Mouse (Mus musculus) kidney, postnatal 10 days (tissue): ENCODE measurements around the gene Slc3a1.

Experiments used
- DNase-seq: peaks from one replicate; pipeline ENCODE4 v3.0.0; 2021; ENCODE audit warnings: mixed read lengths

Slc3a1 gene

DNA sequence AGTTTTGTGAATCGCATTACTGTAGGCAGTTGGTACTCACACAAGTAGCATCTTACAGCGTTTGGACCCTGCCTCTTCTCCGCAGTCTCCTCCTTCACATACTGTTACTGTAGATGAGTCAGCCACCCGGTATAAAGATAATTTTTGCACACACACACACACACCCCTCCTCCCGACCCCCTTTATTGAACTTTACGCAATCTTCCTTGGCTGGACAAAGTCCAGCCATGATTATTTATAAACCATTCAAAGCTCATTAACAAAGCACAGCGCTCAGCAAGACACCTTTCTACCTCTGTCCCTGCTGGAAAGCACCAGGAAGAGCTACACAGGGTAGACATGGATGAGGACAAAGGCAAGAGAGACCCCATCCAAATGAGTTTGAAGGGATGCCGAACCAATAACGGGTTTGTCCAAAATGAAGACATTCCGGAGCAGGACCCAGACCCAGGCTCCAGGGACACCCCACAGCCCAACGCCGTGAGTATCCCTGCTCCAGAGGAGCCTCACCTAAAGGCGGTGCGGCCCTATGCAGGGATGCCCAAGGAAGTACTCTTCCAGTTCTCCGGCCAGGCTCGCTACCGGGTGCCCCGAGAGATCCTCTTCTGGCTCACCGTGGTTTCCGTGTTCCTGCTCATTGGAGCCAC, at the start of gene Slc3a1:
Gene Slc3a1, plus strand, starts transcription at position 284 of the 647 bp plus-strand sequence.
- DNase-seq = peak; percentile 32

DNA sequence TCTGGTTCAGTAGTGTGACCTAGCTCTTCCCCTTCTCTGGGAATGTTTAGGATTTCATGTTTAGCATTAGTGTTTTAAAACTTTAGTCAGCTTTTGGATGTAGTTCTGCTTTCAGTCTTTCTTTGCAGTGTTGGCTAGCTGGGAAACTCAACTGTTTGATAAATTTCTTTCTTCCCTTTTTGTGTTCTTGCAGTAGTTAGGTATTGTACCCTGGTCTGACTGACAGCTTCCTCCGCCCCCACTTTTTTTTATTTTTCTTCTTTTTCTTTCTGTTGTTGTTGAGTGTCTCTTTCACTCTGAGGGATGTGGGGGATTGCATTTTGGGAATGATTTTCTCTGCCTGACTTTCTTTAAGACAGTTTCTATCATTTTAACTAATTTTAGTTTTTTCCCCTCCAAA, 46.5 kb upstream of the Slc3a1 start:
- no peak for DNase-seq

DNA sequence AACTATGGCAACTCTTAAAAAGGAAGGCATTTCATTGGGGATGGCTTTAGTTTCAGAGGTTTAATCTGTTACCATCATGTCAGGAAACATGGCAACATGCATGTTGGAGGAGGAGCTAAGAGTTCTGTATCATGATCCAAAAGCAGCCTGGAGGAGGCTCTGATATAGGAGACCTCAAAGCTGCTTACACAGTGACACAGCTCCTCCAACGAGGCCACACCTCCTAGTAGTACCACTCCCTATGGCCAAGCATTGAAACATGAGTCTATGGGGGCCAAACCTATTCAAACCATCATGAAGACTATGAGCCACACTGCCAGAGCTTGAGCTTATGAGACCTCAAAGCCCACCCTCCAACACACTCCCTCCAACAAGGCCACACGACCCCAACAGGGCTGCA, 45.4 kb upstream of the Slc3a1 start:
- DNase-seq = no peak

- DNase-seq = no peak
Measured at GRCm38 (mm10) chr17:84986368-84986767, 41.8 kb upstream of the Slc3a1 start.

DNA sequence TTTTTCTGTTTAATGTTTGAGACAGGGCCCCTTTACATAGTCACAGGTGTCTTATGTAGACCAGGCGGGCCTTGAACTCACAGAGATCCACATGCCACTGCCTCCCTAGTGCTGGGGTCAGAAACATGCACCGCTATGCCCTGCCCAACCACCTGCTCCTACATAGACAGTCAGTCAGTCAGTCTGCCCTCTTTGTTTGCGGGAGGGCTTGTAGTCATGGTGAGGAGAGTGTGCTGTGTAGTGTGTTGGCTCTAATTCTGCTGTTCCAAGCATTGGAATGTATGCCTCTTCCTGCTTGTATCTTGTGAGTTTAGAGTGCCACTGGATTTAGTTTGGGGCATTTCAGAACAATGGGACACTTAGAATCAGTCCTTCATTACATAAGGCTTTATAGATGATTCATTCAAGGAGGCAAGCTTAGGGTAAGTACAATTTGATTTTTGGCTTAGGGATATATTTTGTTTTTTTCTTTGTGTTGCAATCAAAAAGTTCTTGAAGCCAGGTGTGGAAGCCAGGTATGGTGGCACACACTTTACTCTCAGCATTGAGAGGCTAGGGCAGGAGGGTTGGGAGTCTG, 40.3 kb upstream of the Slc3a1 start:
- DNase-seq = no peak

- DNase-seq = no peak
Measured at GRCm38 (mm10) chr17:84988514-84988913, 39.7 kb upstream of the Slc3a1 start.

- DNase-seq = no peak
Measured at GRCm38 (mm10) chr17:84995844-84996243, 32.3 kb upstream of the Slc3a1 start.

- DNase-seq = no peak
Measured at GRCm38 (mm10) chr17:84997639-84998038, 30.5 kb upstream of the Slc3a1 start.

DNA sequence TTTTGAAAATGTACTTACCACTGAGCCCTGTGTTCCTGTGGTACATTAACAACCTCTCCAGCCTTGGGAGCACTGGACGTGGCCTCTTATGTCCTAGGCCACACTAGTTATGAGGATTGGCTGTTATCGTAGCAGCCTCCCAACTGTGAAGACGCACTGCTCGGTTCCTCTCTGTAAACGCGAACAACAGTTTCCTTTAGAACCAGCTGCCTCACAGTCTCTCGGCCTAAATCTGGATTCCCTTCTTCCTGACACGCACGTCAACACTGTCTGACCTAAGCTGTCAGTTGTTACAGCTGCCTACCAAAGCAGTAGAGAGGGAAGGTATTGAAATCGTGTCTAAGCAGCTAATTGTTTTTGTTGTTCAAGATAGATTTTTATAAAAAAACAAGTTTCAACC, 28.5 kb upstream of the Slc3a1 start:
- DNase-seq = no peak

DNA sequence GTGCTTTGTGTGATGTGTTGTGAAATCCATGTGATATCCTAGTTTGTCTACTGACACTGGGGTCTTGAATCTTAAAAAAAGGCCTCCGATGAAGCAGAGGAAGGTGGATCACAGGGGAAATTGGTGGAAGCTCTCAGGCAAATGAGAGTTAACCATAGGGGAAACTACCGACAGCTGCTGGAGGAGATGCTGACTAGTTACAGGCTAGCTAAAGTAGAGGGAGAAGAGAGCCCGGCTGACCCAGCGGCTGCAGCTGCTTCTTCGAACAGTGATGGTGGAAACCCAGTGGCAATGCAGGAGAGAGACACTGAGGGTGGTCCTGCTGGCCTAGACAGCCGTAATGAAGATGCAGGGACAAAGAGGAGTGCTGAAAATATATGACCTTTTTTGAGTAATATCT, 14.7 kb upstream of the Slc3a1 start:
- DNase-seq = no peak

GRCm38 (mm10) chr17:85014632-85015031, 13.5 kb upstream of the Slc3a1 start:
- no peak for DNase-seq

DNA sequence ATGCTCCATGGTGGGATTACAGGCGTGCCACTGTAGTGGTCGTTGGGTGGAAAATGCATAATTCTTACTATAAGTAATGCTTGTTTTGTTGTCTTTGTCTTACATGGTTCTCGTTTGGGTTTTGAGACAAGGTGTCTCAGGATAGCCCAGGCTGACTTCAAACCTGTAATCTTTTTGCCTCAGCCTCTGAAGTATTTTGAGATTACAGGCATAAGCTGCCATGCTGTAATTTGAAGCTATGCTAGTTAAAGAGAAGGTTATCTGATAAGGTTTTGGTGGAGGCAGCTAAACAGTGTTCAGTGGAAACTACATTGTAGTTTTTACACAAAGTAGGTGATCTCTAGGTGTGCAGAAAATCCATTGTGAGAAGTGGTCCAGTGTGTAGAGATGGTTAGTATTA, 9.8 kb upstream of the Slc3a1 start:
- no peak for DNase-seq

GRCm38 (mm10) chr17:85018794-85019193, 9.4 kb upstream of the Slc3a1 start:
- no peak for DNase-seq

GRCm38 (mm10) chr17:85020343-85020742, 7.8 kb upstream of the Slc3a1 start:
- no peak for DNase-seq

DNA sequence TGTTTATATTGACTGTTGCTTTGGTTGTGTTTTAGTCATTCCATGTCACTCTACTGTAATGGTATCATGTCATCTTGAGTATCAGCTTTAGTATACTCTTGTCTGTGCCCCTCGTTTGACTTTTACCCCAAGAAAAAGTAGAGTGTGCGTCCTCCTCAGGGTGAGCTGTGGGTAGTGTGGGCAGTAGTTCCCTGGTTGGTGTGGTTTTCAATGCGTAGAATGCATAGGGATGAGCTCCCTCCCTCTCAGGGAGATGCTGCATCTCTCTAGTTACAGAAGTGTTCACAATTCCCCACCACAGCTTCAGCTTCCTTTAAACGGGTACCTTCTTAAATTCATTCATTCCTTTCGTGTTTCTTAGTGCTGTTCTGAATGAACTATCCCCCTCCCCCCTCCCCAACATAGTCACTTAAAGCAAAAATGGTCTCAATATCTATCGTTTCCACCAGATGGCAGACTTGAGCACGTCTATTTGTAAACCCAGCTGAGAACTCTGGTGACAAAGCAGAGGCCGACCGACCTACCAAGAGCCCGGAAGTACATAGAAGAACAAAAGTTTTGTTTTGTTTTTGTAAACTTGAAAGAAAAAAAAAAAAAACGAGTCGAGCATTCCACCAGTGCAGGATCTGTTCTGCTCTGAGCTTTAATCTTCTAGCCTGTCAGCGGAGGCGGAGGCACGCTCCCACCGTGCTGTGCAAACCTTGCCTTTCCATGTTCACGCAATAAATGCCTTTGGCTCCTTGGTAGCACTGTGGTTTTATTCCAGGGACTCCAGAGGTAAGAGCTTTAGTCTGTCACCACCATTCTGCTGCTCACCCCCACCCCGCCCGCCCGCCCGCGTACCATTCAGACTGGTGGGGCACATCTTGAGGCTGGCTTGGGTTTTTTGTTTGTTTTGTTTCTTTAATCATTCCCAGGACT, 4.7 kb upstream of the Slc3a1 start:
- DNase-seq = peak; percentile 72

DNA sequence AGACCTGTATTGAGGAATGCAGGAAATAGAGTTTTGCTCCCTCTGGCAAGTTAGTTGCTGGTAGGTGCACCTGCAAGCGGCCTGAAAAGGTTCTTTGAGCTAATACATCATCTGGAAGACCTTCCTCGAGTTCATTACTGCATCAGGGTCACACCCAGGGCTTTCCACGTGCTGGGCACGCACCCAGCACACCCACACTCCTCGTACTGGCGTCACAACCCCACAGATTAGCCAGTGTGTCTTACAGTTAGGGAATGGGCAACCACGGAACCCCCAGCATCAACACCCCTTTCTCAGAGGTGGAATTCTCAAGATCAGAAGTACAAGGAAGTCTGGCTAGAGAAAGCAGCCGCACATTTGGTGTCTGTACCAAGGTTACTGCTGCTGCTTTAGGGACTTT, 3.9 kb upstream of the Slc3a1 start:
- DNase-seq = no peak

DNA sequence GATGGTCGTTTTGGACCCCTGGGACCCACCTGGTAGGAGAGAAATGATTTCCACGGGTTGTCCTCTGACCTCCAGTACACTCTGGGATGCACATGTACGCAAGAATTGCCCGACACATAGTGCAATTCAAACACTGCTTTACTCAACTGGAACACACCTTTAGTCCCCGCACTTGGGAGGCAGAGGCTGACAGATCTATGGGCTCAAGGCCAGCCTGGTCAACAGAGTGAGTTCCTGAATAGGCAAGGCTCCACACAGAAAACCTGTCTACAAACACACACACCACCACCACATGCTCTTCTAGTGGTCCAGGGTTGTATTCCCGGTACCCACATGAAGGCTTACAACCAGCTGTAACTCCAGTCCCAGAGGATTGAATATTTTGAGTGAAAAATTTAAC, 3.0 kb upstream of the Slc3a1 start:
- DNase-seq = no peak

DNA sequence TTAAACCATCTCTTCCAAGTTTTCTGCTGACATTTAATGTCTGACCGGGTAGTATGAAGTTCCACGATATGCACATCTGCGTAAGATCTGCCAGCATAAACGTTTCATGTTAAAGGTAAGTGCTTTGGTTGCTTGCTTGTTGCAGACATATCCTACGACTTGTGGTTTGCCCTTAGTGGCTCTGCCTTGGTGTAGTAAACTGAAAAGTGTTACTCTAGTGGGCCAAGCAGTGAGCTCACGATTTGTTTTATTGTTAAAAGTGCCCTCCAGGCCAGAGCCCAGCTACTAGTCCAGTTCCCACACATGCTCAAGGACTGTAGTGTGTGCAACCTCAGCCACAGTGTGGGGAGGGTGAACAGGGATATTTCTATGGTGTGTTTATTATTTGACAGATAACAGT, 1.7 kb upstream of the Slc3a1 start:
- DNase-seq = no peak

DNA sequence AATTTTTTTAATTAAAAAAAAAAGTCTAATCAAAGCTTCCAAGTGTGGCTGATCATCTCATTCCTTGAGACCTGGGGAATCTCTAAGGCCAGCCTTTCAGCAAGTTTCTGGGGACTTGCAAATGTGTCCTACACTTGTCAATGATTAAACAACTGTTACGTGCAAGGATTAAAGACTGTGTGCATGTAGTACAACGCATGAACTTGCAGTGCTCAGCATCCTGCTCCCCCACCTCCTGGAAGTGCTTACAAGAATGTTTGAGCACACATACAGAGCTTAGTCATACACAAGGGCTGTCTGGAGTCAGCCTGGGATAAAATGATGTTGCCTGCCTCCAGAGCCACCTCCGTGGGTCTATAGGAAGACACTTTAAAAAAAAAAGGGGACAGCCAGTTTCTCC, 929 bp upstream of the Slc3a1 start:
- DNase-seq = peak; percentile 35

GRCm38 (mm10) chr17:85028797-85029196, 621 bp downstream of the Slc3a1 start:
- peak; percentile 26 for DNase-seq

- DNase-seq = no peak
Measured at GRCm38 (mm10) chr17:85030651-85031050, 2.5 kb downstream of the Slc3a1 start.

DNA sequence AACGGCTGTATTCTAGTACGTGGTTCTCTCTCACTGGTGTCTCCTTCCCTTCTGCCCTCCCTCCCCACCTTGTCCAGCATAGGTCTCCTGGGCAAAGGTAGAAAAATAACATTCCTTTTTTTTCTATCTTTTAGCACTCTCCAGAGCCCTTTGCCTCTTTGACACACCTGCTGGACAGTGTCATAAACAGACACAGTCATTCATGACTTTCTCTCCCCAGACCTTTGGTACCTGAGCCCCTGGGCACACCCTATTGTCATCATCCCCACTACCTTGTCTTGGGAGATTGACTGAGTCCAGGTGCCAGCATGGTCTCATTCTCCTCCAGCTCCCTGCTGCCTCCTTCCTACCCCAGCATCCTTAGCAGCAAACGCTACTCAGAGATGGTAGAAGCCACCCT, 4.9 kb downstream of the Slc3a1 start:
- no peak for DNase-seq

DNA sequence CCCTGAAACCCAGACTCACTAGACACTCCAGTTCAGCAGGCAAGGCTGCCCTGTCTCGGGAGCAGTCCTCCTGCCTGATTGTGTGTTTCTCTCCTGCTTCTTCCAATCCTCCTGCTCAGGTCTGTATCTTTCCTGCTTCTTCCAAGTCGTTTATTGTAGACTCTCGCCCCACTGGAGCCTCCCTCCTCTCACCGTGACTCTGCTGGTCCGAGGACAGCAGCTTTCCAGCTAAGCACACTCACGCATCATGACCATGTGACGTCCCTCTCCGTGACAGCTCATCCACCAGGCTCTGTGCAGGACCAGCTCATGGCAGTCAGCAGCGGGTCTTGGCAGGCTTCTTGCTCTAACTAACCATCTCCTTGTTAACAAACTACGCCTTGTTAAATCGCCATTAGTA, 5.9 kb downstream of the Slc3a1 start:
- DNase-seq = no peak

- no peak for DNase-seq
Measured at GRCm38 (mm10) chr17:85037855-85038254, 9.7 kb downstream of the Slc3a1 start.
